Mouse (Mus musculus) mesoderm, embryonic 11.5 days (tissue): ENCODE data around the gene Drap1.

Experiments used
- DNase-seq: peaks from one replicate; pipeline ENCODE4 v3.0.0-alpha.2; 2012; ENCODE audit warnings: low read depth, low spot score

Gene Drap1

DNA sequence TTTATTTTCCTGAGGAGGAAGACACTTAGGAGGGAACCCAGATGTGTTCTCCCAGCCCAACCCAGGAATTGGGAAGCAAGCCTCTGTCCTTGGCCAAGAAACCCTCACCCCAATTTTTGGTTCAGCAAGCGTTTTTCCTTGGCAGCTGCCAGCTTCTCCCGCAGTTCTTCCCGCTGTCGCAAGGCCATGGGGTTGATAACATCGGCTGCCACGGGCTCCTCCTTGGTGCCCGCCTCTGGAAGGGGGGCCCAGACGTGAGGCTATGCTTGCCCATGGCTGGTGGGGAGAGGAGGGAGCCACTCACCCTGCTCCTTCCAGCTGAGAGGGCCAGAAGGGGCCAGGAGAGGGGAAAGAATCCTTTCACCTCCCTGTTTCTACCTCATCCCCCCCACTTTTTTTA lies 40.1 kb downstream of the Drap1 start:
- DNase-seq, result no peak

DNA sequence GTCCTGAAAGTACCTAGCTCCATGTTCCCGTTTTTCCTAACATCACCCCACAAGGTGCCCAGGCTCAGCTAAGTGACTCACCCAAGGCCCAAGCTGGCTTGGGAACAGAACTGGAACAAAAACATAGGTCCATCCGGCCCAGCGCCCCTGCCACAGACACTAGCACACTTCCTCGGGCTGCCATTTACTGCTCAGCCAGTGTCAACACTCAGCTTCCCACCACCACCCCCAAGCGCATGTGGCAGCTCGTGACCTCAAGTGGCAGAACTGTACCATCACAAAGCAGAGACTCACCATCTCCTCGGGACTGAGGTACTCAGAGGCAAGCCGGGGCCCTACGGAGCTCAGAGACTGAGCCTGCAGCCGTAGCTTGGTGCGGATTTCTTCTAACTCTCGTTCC lies 41.5 kb downstream of the Drap1 start:
- DNase-seq, result no peak

DNA sequence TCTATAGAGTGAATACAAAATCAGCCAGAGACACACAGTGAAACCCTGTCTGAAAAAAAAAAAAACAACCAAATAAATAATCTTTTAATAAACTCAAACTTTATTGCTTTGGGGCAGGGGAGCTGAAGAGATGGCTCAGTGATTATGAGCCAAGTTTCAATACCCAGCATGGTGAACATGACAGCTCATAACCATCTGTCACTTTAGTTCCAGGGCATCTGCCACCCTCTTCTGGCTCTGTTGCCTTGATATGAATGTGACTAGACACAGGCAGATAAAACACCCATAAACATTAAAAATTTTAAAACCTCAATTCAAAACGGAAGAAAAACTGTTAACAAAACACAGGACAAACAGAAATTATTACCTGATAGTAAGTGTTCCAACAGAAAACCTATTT lies 47.3 kb downstream of the Drap1 start:
- DNase-seq, result no peak

DNA sequence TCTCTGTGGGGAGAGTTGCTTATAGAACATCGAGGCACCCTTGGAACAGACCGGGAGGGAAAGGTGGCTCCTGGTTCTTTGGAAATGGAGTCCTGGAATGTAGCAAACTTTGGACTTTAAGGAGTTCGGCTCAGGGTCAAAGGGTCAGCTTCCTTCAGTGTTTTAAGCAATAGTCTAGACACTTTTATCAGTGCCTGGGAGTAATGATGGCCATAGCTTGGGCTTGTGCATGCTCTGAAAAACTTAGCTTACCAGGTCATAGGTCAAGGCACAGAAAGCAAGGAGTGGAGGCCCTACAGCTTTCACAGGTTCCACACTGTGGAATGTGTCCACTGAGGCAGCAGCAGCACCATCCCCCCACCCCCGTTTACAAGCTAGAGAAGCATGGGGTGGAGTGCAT lies 50.0 kb downstream of the Drap1 start:
- no peak for DNase-seq

DNA sequence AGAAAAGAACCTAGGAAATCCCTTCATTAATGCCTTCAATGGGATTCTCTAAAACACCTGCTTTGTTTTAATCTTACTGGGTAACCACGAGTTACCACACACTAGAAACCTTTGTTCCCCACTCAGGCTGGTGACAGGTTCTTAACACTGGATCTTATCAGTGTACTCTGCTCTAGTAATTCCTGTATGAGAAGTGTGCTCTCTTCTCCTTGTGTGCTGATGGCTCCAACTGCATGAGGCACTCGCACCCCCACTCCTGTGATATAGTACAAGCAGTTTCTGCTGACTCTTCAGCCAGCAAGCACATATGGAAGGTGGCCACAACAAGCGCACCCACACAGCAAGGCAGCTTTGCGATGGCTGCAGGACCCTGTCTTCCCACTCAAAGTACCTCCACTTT lies 50.6 kb downstream of the Drap1 start:
- no peak for DNase-seq
